Mouse (Mus musculus) CH12.LX (cell line): ENCODE measurements around the gene 4930404H24Rik.

ENCODE experiments used
- MAX ChIP-seq: IDR thresholded peaks from 2 replicates; pipeline ENCODE4 v1.6.1; 2011; ENCODE audit warnings: low read length, improper control_type of control experiment
- POLR2AphosphoS2 ChIP-seq: IDR thresholded peaks from 2 replicates; pipeline ENCODE4 v1.6.1; 2011; ENCODE audit warnings: low read depth, low read length, improper control_type of control experiment
- UBTF ChIP-seq: IDR thresholded peaks from 2 replicates; pipeline ENCODE4 v1.6.1; 2012; ENCODE audit warnings: low read depth, mild to moderate bottlenecking, inconsistent platforms, low read length, improper control_type of control experiment, moderate library complexity
- USF1 ChIP-seq: IDR thresholded peaks from 2 replicates; pipeline ENCODE4 v1.6.1; 2014; ENCODE audit warnings: low read depth, mild to moderate bottlenecking, inconsistent platforms, low read length, improper control_type of control experiment

GRCm38 (mm10) chr2:153470983-153471382, 21.6 kb upstream of the 4930404H24Rik start:
- TF ChIP-seq POLR2AphosphoS2: no peak
- no peak for TF ChIP-seq MAX
- no peak for TF ChIP-seq USF1
- no peak for TF ChIP-seq UBTF
